Mouse (Mus musculus) hindbrain, embryonic 11.5 days (tissue): ENCODE data around the gene Cpvl. TPM values are rescaled to one million over a fixed set of nuclear protein-coding genes. Genes with fewer than 3 reads are reported as not detected.

ENCODE experiments used
- ATAC-seq: fragments of 200-750 bp; cut with Nextera tagmentation; 2 replicates; pipeline ENCODE4 v1.8.0; 2017; ENCODE audit warnings: mild to moderate bottlenecking, moderate TSS enrichment, moderate library complexity; ENCODE audit not compliant: low FRiP score
- DNase-seq: peaks from one replicate; pipeline ENCODE4 v3.0.0-alpha.2; 2015; ENCODE audit warnings: low spot score
- H3K27ac ChIP-seq: fragments of 300-500 bp; sonication (generic); 2 replicates; pipeline ENCODE4 v1.5.1; 2014; ENCODE audit warnings: mild to moderate bottlenecking, low read depth, low read length
- H3K27me3 ChIP-seq: fragments of 300-500 bp; sonication (generic); 2 replicates; pipeline ENCODE4 v1.6.1; 2014; ENCODE audit warnings: mild to moderate bottlenecking, low read length, moderate library complexity, mixed read lengths; ENCODE audit not compliant: control insufficient read depth, insufficient read depth
- H3K36me3 ChIP-seq: fragments of 300-500 bp; sonication (generic); 2 replicates; pipeline ENCODE4 v1.6.1; 2014; ENCODE audit warnings: mild to moderate bottlenecking, low read length, moderate library complexity, mixed read lengths; ENCODE audit not compliant: control insufficient read depth, insufficient read depth
- H3K4me1 ChIP-seq: fragments of 300-500 bp; sonication (generic); replicated peaks from 2 replicates; pipeline ENCODE4 v1.6.1; 2014; ENCODE audit warnings: low read length, mixed read lengths; ENCODE audit not compliant: control insufficient read depth, insufficient read depth
- H3K4me2 ChIP-seq: fragments of 300-500 bp; sonication (generic); replicated peaks from 2 replicates; pipeline ENCODE4 v1.6.1; 2014; ENCODE audit warnings: mild to moderate bottlenecking, low read depth, low read length
- H3K4me3 ChIP-seq: fragments of 300-500 bp; sonication (generic); 2 replicates; pipeline ENCODE4 v1.5.1; 2014; ENCODE audit warnings: low read depth, low read length
- H3K9ac ChIP-seq: fragments of 300-500 bp; sonication (generic); 2 replicates; pipeline ENCODE4 v1.6.1; 2014; ENCODE audit warnings: low read depth, low read length
- H3K9me3 ChIP-seq: fragments of 300-500 bp; sonication (generic); 2 replicates; pipeline ENCODE4 v1.6.1; 2016; ENCODE audit warnings: low read length; ENCODE audit not compliant: control insufficient read depth
- WGBS: fragments of 180-500 bp; shearing (Covaris S2); extraction: QIAGEN DNeasy Blood & Tissue Kit; methylation state at CpG from one replicate; pipeline ENCODE4 v1.1.7; 2014; 5-methylcytosine and 5-hydroxymethylcytosine counted together
- polyA plus RNA-seq: library from polyadenylated mRNA; unstranded; fragments of >200 nt; fragmentation: Nextera tagmentation; extraction: Ambion mirVana; gene quantifications from 2 replicates; pipeline ENCODE4 v1.2.1, GENCODE M21; 2014

The Cpvl gene
- polyA plus RNA-seq, 1 experiment from 2014 or later = 0.11 TPM

GRCm38 (mm10) chr6:53854971-53855856, 123.3 kb downstream of the Cpvl start:
- Histone ChIP-seq H3K36me3 (no peaks in the 10 kb centered on the region), H3K4me3 (no peak overlapping the region), H3K9ac (no peak overlapping the region), H3K4me2 (no peak overlapping the region), H3K9me3 (no peaks in the 10 kb centered on the region), H3K4me1 (no peaks in the 10 kb centered on the region), H3K27ac (no peak overlapping the region), H3K27me3 (no peaks in the 10 kb centered on the region)
- 81% methylated on average over 12 of the region's 12 CpGs for WGBS
- ATAC-seq (no peak), DNase-seq (no peak)

- H3K27ac ChIP-seq = no peak overlapping the region
- WGBS = 84% methylated on average over 2 of the region's 2 CpGs
Measured at GRCm38 (mm10) chr6:53854226-53854625, 124.2 kb downstream of the Cpvl start.

GRCm38 (mm10) chr6:53853546-53853945, 124.9 kb downstream of the Cpvl start:
- Histone ChIP-seq H3K9me3 (no peaks in the 10 kb centered on the region), H3K27me3 (no peaks in the 10 kb centered on the region), H3K9ac (no peak overlapping the region), H3K36me3 (no peaks in the 10 kb centered on the region), H3K4me2 (no peak overlapping the region), H3K4me3 (no peak overlapping the region), H3K4me1 (no peaks in the 10 kb centered on the region), H3K27ac (no peak overlapping the region)
- ATAC-seq (no peak), DNase-seq (no peak)
- WGBS = 61% methylated on average over 3 of the region's 3 CpGs

More at GRCm38 (mm10) chr6:53854226-53854625, 124.2 kb downstream of the Cpvl start:
- no peaks in the 10 kb centered on the region for H3K36me3 ChIP-seq
- H3K4me1 ChIP-seq = no peaks in the 10 kb centered on the region
- no peak for DNase-seq
- no peaks in the 10 kb centered on the region for H3K9me3 ChIP-seq
- no peak for ATAC-seq
- no peak overlapping the region for H3K4me3 ChIP-seq
- no peak overlapping the region for H3K4me2 ChIP-seq
- H3K9ac ChIP-seq = no peak overlapping the region
- no peaks in the 10 kb centered on the region for H3K27me3 ChIP-seq

GRCm38 (mm10) chr6:53844626-53845025, 133.8 kb downstream of the Cpvl start:
- 96% methylated on average over 17 of the region's 17 CpGs for WGBS
- DNase-seq (no peak), ATAC-seq (no peak)
- H3K4me3 ChIP-seq = no peak overlapping the region
- H3K9me3 ChIP-seq = no peaks in the 10 kb centered on the region
- no peaks in the 10 kb centered on the region for H3K27me3 ChIP-seq
- no peak overlapping the region for H3K4me2 ChIP-seq
- H3K36me3 ChIP-seq = no peaks in the 10 kb centered on the region
- no peaks in the 10 kb centered on the region for H3K4me1 ChIP-seq
- no peak overlapping the region for H3K9ac ChIP-seq
- no peak overlapping the region for H3K27ac ChIP-seq

- peaks cover under 1% of the 10 kb centered on the region; the same call in 1 of the 2 replicates for H3K4me1 ChIP-seq
- no peak overlapping the region for H3K4me3 ChIP-seq
- H3K4me2 ChIP-seq = no peak overlapping the region
- no peak overlapping the region for H3K9ac ChIP-seq
- H3K27me3 ChIP-seq = peaks cover 6% of the 10 kb centered on the region
- DNase-seq = no peak
- H3K27ac ChIP-seq = no peak overlapping the region
- no peaks in the 10 kb centered on the region for H3K9me3 ChIP-seq
- H3K36me3 ChIP-seq = no peaks in the 10 kb centered on the region
- WGBS = 80% methylated on average over 4 of the region's 4 CpGs
- no peak for ATAC-seq
Measured at GRCm38 (mm10) chr6:53825213-53825612, 153.3 kb downstream of the Cpvl start.

Other genes with a start within 250 kb of the Cpvl start
- 14.6 and 17.0 TPM in 2 replicates for gene Tril, start 157.8 kb downstream of the Cpvl start, polyA plus RNA-seq
- 14.4 and 19.6 TPM in 2 replicates for gene Chn2, start 60.9 kb upstream of the Cpvl start, polyA plus RNA-seq